Mouse (Mus musculus) adrenal gland, adult 18-20 months (tissue): ENCODE measurements around the gene Gm45062. TPM values are rescaled to one million over a fixed set of nuclear protein-coding genes. Genes with fewer than 3 reads are reported as not detected.

ENCODE experiments used
- DNase-seq, 2 experiments: peaks; one replicate each; pipeline ENCODE4 v3.0.0; 2021 to 2022; ENCODE audit warnings: low spot score in 2 of 2
- total RNA-seq, 2 experiments: library from RNA; stranded (reverse); gene quantifications; 1 replicate in 1 of 2; 2 replicates in 1 of 2; pipeline ENCODE4 v1.2.3; 2021

Gm45062 gene
- total RNA-seq, 2 experiments from 2014 or later, result 0.50 TPM; not detected in 1

- DNase-seq, result no peak
Observed at GRCm38 (mm10) chr6:8556849-8557571, 297.8 kb downstream of the Gm45062 start.

GRCm38 (mm10) chr6:8560682-8561081, 301.4 kb downstream of the Gm45062 start:
- no peak for DNase-seq

- DNase-seq, result no peak
Observed at GRCm38 (mm10) chr6:8582377-8582776, 323.1 kb downstream of the Gm45062 start.

- no peak for DNase-seq
Observed at GRCm38 (mm10) chr6:8583892-8584291, 324.6 kb downstream of the Gm45062 start.

GRCm38 (mm10) chr6:8591665-8592064, 332.4 kb downstream of the Gm45062 start:
- DNase-seq, result no peak

GRCm38 (mm10) chr6:8617369-8617768, 358.1 kb downstream of the Gm45062 start:
- no peak for DNase-seq

- no peak for DNase-seq
Observed at GRCm38 (mm10) chr6:8619582-8620350, 360.5 kb downstream of the Gm45062 start.

- DNase-seq, result no peak
Observed at GRCm38 (mm10) chr6:8623045-8623444, 363.8 kb downstream of the Gm45062 start.

- DNase-seq, result no peak
Observed at GRCm38 (mm10) chr6:8628226-8628625, 369.0 kb downstream of the Gm45062 start.

- no peak for DNase-seq
Observed at GRCm38 (mm10) chr6:8628715-8629267, 369.5 kb downstream of the Gm45062 start.

GRCm38 (mm10) chr6:8630531-8630930, 371.3 kb downstream of the Gm45062 start:
- no peak for DNase-seq

GRCm38 (mm10) chr6:8631362-8631761, 372.1 kb downstream of the Gm45062 start:
- DNase-seq, result no peak

- no peak for DNase-seq
Observed at GRCm38 (mm10) chr6:8631986-8632632, 372.9 kb downstream of the Gm45062 start.

GRCm38 (mm10) chr6:8632701-8633100, 373.5 kb downstream of the Gm45062 start:
- no peak for DNase-seq

GRCm38 (mm10) chr6:8638122-8638521, 378.9 kb downstream of the Gm45062 start:
- no peak for DNase-seq

- DNase-seq, result no peak
Observed at GRCm38 (mm10) chr6:8638899-8639298, 379.6 kb downstream of the Gm45062 start.

GRCm38 (mm10) chr6:8639526-8639925, 380.3 kb downstream of the Gm45062 start:
- DNase-seq, result no peak

- DNase-seq, result no peak
Observed at GRCm38 (mm10) chr6:8640863-8641262, 381.6 kb downstream of the Gm45062 start.

GRCm38 (mm10) chr6:8644703-8645102, 385.5 kb downstream of the Gm45062 start:
- DNase-seq, result no peak

GRCm38 (mm10) chr6:8645708-8646107, 386.5 kb downstream of the Gm45062 start:
- DNase-seq, result no peak
